Mouse (Mus musculus) brain, embryonic 18.5 days (tissue): ENCODE data around the gene Glyr1.

Experiments used
- DNase-seq: peaks from one replicate; pipeline ENCODE4 v3.0.0-alpha.2; 2012; ENCODE audit warnings: low read depth, low spot score

The Glyr1 gene

GRCm38 (mm10) chr16:5012036-5013005 is 37.3 kb downstream of the Glyr1 start:
- no peak for DNase-seq

GRCm38 (mm10) chr16:5011285-5011684 is 38.4 kb downstream of the Glyr1 start:
- no peak for DNase-seq

GRCm38 (mm10) chr16:5010371-5010935 is 39.2 kb downstream of the Glyr1 start:
- DNase-seq, result no peak

- DNase-seq, result no peak
Measured at GRCm38 (mm10) chr16:5008076-5008475, 41.6 kb downstream of the Glyr1 start.

GRCm38 (mm10) chr16:5007492-5007891 is 42.2 kb downstream of the Glyr1 start:
- DNase-seq, result no peak

GRCm38 (mm10) chr16:5007067-5007466 is 42.6 kb downstream of the Glyr1 start, which contains the start of gene Smim22:
Gene Smim22 (plus strand): TSS chr16:5007288.
- no peak for DNase-seq

GRCm38 (mm10) chr16:5000611-5001010 is 49.1 kb downstream of the Glyr1 start:
- no peak for DNase-seq

- no peak for DNase-seq
Measured at GRCm38 (mm10) chr16:4998984-4999383, 50.7 kb downstream of the Glyr1 start.

GRCm38 (mm10) chr16:4997553-4997952 is 52.1 kb downstream of the Glyr1 start, which contains the start of gene Sept12:
Gene Sept12 (minus strand): TSS chr16:4997852.
- no peak for DNase-seq

- DNase-seq, result no peak
Measured at GRCm38 (mm10) chr16:4993276-4993675, 56.4 kb downstream of the Glyr1 start.

- DNase-seq, result no peak
Measured at GRCm38 (mm10) chr16:4984717-4985116, 64.9 kb downstream of the Glyr1 start.

GRCm38 (mm10) chr16:4979755-4980380 is 69.8 kb downstream of the Glyr1 start:
- DNase-seq, result no peak

- DNase-seq, result no peak
Measured at GRCm38 (mm10) chr16:4978275-4979051, 71.2 kb downstream of the Glyr1 start.

GRCm38 (mm10) chr16:4976180-4976579 is 73.5 kb downstream of the Glyr1 start:
- DNase-seq, result no peak

GRCm38 (mm10) chr16:4974521-4974920 is 75.1 kb downstream of the Glyr1 start:
- DNase-seq, result no peak

- DNase-seq, result no peak
Measured at GRCm38 (mm10) chr16:4971626-4972025, 78.0 kb downstream of the Glyr1 start.

GRCm38 (mm10) chr16:4969055-4969843 is 80.4 kb downstream of the Glyr1 start:
- DNase-seq, result no peak

- no peak for DNase-seq
Measured at GRCm38 (mm10) chr16:4968426-4968825, 81.2 kb downstream of the Glyr1 start.

- DNase-seq, result no peak
Measured at GRCm38 (mm10) chr16:4965392-4966129, 84.1 kb downstream of the Glyr1 start.
